Mouse (Mus musculus) induced T-regulatory cell, adult 2 months (primary cell): ENCODE measurements at regions not wholly inside any gene's neighbourhood (a gene's known extent, or its start where the extent isn't known, plus 50 kb on each side); places are given as distances from the start of the nearest gene placed in this dataset.

Experiments
- DNase-seq: peaks from one replicate; pipeline ENCODE4 v3.0.0-alpha.2; 2012; ENCODE audit warnings: low read depth

DNA sequence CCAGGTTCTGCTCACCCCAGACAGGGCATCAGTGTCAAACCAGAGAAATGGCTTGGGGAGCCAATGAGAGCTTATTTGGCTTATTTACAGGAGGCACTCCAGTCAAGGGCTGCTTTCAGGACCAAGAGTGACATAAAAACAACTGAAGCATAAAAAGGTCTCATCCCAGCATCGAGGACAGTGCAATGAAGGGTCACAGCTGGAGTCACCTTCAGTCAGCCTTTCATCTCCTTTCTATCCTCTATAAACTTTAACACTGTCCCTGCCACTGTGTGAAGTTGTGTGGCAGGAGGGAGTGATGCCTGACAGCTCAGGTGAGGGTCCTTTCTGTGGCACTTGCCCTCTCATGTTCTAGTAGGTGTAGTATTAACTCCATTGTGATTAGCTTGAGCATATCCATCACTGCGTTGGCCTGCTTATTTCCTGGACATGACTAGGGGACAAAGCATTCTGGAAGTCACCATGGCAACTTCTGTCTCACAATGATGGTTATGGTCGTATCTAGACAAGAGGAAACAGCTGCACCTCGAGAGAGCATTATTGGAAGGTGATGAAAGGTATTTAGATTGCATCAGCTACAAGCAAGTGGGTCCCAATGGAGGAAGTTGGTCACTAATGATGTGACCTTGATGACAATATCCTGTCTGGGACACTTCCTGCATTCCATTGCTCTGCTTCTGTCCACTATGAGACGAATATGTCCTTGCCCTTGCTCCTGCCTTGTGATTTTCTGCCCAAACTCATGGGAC lies 87.8 kb upstream of the Enpp6 start:
- DNase-seq: no peak

GRCm38 (mm10) chr8:46900826-46901225 lies 85.9 kb upstream of the Enpp6 start:
- no peak for DNase-seq

DNA sequence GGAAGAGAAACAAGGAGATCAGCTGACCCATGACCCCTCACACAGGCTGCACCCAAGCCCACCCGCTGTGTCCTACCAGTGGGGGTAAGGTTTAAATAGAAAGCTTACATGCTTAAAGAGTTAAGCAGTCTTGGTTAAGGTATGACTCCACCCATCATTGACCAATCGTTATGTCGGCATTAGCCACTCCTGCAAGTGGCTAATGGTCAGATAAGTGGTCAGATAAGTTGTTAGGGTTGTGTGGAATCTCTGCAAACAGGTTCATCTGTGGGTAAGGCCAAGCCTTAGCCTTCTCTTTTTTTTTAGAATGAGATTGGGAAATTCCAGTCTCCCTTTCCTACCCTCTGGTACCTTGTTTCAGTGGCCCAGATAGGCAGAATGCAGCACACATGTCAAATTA lies 82.0 kb upstream of the Enpp6 start:
- DNase-seq: no peak

GRCm38 (mm10) chr8:46907390-46907789 lies 79.3 kb upstream of the Enpp6 start:
- DNase-seq: no peak

- DNase-seq: no peak
These were observed 78.5 kb upstream of the Enpp6 start for GRCm38 (mm10) chr8:46908186-46908585.

- DNase-seq: peak; percentile 76
These were observed 72.7 kb upstream of the Enpp6 start for GRCm38 (mm10) chr8:46913956-46914355.

- peak; percentile 73 for DNase-seq
These were observed 66.6 kb upstream of the Enpp6 start for GRCm38 (mm10) chr8:46920071-46920470.

DNA sequence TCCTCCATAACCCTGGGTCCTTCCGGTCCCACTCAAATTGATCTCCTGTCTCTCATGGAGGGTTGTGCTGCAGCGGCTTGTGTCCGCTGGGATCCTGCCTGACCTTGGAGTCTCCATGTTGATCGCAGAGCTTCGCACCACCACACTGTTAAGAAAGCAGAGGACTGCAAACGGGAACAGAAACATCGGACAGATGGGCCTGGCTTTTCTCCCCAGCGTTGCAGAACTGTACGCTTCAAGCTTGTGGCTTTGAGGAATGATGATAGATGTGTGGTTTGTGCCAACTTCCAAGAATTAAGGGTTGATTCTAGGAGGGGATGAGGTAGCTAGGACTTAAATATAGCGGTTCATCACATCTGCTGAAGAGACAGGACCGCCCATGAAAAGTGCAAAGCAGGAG lies 65.6 kb upstream of the Enpp6 start:
- peak; percentile 33 for DNase-seq

GRCm38 (mm10) chr8:46921585-46921984 lies 65.1 kb upstream of the Enpp6 start:
- peak; percentile 54 for DNase-seq

GRCm38 (mm10) chr8:46924787-46925548 lies 61.7 kb upstream of the Enpp6 start:
- no peak for DNase-seq

DNA sequence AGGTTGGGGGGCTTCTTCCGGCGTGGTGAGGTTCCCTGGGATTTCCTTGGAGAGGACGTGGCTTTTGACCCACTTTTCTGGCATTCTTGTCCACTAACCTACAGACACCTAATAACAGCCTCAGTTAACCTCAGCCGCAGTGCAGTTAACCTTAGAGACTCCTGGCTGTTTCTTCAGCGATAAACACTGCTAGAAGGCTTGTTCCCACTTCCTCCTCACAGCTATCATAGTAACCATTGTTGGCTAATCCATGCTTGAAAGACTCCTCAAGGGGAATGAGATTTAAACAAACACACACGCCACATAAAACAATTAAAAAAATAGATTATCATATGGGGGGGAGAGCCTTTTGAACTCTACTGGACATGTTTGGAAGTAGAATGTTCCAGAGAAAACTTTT lies 58.0 kb upstream of the Enpp6 start:
- no peak for DNase-seq

DNA sequence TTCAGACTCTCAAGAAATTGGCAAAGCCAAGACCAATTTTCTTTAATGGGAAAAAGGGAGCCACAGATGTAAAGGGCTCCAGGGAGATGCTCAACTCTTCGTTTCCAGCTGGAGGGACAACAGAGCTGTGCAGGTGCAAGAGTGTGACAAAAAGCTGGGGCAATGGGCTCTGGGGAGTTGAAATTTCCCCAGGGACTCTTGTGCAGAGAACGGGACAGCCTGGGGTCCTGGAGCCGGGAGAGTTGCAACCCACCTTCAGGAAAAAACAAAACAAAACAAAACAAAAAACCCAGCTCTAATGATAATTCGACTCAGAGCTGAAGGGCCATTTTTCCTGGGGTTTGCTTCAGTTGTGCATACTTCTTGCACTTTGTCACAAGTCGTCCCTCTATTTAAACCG lies 57.0 kb upstream of the Enpp6 start:
- DNase-seq: no peak

- no peak for DNase-seq
These were observed 55.4 kb upstream of the Enpp6 start for GRCm38 (mm10) chr8:46931267-46931666.

- DNase-seq: no peak
These were observed 53.4 kb upstream of the Enpp6 start for GRCm38 (mm10) chr8:46933256-46933655.

DNA sequence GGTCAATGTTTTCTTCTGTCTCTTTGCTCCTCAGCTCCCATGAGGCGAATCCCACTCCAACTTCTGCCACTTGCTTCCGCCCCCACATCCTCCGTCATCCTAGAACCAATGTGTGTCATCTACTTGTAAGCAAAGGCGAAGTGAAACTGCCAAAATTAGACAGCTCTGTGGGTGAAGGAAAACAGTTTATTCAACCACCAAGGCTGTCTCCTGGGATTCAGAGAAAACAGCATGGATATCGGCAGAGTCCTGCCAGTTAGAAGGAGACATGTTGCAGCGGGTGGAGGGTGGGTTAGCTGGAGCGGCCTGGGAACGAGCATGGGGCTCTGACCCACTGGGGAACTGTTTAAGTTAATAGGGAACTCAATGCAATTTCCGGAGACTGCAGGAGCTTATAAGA lies 52.4 kb upstream of the Enpp6 start:
- peak; percentile 47 for DNase-seq

DNA sequence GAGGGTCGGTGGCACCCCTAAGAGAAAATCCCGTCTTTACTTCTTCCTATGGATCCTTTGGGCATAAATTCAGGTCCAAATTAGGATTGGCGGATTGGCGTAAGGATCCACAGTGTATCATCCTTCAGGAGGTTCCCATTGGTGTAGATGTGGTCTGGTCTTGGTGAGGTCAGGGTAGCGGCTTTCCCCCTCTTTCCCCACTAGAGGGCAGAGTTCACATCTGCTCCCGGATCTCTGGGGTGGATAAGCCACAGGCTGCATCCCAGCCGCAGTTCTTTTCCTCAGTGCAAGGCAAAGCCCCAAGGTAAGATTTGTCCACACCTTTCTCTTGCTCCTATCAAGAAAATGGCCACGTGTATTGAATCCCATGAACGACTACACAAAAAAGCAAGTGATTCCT lies 51.8 kb upstream of the Enpp6 start:
- peak; percentile 84 for DNase-seq

GRCm38 (mm10) chr8:46936039-46936438 lies 50.6 kb upstream of the Enpp6 start:
- DNase-seq: peak; percentile 29
